Mouse (Mus musculus) brain, adult 10 weeks (tissue): ENCODE results near the gene Thbs2. TPM values are rescaled to one million over a fixed set of nuclear protein-coding genes. Genes with fewer than 3 reads are reported as not detected.

Experiments
- polyA plus RNA-seq: library from polyadenylated mRNA; stranded (reverse); fragments of 350-450 nt; fragmentation: Illumina TruSeq; extraction: RNeasy Lipid Tissue Mini Kit (QIAGEN cat#74804); gene quantifications from one replicate; pipeline ENCODE4 v1.2.3, GENCODE M21; 2015; ENCODE audit warnings: low read depth, low replicate concordance

The Thbs2 gene
- 3.2 TPM for polyA plus RNA-seq

DNA sequence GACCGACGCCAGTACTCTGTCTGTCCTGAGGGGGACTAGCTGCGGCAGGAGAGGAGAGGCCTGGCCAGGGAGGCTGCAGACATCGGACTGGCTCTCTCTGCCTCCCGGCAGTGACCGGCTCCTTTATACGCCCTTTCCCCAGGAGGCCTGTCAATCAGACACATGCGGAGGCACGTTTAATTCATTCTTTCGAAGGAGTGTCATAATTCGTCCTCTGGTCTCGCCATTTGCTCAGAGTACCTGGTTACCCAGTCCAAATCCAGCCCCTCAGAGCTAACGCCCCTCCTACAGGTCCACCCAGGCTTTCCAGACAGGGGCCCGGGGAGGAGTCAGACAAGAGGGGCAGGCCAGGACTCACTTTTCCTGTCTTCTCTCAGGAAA is at the start of gene Thbs2:
Thbs2 (minus strand) TSS at position 242 of the 381 bp plus-strand sequence.

Other genes starting within 250 kb of the Thbs2 start
- gene Wdr27, start 248.9 kb upstream of the Thbs2 start, polyA plus RNA-seq: 6.6 TPM
- gene 1600012H06Rik, start 248.9 kb upstream of the Thbs2 start, polyA plus RNA-seq: 21.6 TPM